Mouse (Mus musculus) embryo, embryonic 10.5 days (tissue): ENCODE results near the gene Tmem132e.

Experiments
- DNase-seq: peaks from one replicate; pipeline ENCODE4 v3.0.0-alpha.2; 2015; ENCODE audit warnings: low spot score

Tmem132e gene

DNA sequence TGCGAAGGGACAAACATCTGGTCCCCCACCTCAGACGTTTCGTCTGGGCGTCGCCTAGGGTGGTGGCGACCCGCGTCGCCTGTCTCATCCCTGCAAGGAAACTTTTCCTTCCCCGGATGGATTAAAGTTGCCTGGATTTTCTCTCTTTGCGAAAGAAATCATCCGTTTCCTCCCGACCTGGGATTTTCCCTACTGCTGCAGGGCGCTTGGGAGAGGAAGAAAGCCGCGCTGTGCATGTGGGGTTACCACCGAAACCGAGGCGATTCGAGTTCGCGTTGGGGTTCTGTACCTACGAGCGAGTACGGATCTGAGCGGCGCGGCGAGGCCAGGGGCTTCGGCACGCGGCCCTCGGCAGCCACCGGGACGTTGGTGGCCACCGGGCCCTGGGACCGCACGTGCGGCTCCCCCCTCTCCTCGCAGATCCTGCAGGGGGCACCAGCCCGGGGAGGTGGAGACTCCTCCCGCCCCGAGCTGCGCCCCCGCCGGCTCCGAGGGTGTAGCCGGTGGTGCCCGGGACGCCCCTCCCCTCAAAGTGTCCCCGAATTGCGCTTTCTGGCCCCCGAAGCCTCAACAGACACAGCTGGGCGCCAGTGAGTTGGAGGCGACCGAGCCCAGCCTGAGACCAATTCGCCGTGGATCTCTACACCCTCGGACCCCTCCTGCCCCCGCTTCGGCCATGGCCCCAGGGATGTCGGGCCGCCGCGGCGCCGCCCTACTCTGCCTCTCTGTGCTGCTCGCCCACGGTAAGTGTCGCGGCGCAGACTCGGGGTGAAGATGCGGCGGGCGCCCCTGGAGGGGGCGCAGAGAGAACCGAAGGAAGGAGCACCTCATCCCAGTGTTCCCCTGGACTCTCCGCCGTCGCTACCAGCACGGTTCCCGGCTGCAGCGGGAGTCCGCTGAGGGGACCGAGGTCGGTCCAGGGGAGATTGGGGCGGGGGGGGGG lies at the start of gene Tmem132e:
Tmem132e (plus strand) TSS at position 530 of the 943 bp plus-strand sequence.
- peak; percentile 63 for DNase-seq

DNA sequence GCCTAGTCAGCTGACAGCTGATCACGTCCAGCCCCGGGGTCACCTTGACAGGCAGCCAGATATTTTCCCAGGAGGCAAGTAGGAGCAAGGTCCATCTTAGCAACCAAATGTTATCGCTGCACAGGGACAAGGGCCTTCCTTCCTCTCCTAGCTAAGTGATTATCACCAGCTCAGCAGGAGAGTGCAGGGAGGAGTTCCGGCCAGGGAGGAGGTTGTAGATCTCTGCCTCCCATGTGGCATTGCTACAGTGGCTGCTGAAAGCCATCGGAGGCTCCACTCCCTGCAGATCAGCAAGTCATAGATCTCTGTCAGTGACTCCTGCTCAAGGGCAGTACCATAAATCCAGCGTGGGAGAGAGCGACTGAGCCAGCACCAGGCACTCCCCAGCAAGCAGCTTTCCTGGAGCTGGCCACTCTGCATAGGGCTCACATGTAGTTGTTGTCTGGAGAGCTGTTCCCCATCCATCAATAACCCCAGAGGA lies 48.7 kb upstream of the Tmem132e start:
- DNase-seq, result peak; percentile 46

DNA sequence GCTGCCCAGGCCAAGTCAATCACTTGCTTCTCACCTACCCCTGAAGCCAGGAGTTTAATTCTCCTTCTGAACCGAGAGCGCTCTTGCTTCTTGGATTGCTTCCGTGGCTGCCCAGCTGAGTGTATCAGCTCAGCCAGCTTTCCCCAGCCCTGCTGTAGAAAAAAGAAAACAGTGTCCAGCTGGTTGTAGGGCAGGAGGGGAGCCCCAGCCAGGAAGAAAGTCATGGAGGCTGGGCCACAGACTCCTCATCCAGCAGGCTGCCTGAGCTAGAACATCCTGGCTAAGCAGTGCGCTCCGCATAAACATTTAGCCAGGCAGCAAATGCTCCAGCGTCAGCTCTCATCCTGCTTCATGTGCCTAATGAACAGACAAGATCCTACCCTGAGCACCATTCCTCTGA lies 48.3 kb upstream of the Tmem132e start:
- no peak for DNase-seq

DNA sequence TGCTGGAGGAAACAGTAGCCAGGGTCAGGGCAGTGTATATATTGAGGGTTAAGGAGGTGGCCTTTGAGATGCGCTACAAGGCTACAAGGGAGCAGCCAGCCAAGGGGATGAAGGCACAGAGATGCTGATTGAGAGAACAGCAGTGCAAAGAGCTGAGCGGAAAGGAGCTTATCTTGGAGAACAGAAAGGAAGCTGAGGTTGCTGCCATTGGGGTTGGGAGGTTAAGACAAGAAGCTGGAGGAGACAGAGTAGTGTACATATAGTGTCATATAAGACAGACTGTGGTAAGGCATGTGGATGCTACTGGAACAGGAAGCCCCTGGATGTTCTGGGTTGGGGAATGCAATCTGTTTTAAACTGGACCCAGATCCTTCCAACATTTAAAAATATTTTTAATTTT lies 47.8 kb upstream of the Tmem132e start:
- peak; percentile 5 for DNase-seq

DNA sequence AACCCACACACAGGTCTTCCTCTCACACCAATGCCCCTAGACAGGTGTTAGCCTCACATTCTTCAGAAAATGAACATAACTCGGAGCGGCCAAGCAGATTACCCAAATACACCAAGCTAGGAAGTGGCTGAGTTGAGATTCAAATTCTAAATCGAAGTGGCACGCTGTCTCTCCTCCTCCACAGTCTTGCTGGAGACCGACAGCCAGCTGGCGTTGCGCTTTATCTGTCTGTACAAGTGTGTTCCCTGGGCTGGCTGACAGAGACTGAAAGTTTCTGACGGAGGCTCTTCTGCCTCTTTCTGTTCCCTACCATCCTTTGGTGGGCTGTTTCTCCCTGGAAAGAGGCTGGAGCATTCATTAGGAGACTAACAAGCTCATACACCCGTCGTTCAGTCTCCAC lies 37.7 kb upstream of the Tmem132e start:
- DNase-seq, result no peak

DNA sequence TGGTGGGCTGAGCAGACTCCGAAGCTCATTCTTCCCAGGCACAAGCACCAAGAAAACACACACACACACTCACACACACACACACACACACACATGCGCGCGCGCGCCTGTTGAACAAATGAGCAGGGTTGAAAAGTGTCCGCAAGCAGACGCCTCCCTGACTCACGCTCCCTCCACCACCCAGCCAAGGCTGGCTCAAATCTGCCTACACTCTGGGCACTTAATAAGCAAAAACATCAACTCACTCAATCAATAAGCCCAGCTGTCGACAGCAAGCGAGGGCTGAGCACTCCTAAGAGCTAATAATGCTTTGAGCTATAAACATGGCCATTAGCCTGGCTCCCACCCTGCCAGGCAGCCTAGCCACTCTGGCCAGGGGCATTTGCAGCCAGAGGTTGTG lies 18.5 kb upstream of the Tmem132e start:
- DNase-seq, result peak; percentile 13

DNA sequence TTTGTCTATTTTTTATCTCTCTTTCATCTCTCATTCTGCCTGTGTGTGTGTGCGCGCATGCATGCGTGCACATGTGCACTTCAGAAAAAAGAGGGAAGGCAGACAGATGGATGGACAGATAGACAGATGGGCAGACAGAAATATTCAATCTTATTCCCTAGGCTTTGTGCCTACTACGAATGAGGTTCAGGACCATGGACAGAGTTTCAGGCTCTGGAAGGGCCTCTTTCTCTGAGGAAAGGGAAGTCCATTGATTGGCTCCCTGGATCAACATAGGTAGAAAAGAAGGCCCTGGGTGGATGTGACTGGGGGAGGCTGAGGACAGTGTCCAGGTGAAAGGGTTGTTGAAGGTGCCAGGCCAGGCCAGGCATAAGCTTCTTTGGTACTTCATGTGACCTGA lies 17.1 kb upstream of the Tmem132e start:
- DNase-seq, result peak; percentile 79

DNA sequence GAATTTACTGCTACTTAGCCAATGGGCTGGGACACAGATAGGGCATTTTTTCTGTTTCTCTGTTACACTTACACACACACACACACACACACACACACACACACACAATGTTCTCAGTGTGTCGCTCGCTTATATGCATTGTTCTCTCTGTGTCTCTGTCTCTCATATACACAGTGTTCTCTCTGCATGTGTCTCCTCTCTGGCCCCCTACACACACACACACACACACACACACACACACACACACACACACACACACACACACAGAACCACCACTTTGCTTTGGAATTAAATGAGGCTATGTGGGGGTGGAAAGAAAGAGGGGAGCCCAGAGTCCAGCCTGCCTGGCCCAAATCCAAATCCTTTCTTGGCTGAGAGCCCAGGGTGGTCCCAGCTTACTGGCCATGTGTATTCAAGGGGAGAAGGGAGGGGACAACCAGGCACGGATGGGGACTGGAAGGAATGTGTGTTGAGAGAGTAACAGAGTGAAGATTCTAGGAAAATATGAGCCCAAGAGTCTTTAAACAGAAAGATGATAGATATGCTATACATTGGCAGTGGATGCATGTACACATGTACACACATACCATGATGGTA lies 8.0 kb upstream of the Tmem132e start:
- no peak for DNase-seq

DNA sequence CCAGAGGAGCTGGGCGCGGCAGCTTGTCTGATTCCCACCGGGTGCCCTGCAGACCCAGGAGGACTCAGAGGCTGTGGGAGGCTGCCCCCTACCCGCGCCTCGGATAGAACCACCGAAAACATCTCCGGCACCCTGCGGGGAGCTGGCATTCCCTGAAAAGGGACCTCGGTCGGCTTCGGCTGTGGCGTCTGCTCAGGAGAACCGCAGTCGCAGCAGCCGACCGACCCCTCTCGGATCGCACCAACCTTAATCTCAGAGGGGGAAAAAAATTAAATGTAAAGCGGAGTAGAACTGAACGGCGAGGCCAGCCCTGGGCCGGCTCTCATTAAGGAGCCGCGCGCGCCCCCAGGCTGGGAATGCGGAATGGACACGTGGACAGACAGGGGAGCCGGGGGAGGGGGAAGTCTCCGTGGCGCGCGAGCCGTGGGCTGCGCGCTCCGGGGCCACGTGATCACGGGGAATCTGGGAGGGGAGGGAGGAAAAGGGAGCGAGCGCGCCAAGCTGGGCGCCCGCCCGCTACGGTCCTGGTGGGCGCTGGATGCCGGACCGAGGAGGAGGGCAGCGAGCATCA lies 1.6 kb upstream of the Tmem132e start:
- peak; percentile 82 for DNase-seq

DNA sequence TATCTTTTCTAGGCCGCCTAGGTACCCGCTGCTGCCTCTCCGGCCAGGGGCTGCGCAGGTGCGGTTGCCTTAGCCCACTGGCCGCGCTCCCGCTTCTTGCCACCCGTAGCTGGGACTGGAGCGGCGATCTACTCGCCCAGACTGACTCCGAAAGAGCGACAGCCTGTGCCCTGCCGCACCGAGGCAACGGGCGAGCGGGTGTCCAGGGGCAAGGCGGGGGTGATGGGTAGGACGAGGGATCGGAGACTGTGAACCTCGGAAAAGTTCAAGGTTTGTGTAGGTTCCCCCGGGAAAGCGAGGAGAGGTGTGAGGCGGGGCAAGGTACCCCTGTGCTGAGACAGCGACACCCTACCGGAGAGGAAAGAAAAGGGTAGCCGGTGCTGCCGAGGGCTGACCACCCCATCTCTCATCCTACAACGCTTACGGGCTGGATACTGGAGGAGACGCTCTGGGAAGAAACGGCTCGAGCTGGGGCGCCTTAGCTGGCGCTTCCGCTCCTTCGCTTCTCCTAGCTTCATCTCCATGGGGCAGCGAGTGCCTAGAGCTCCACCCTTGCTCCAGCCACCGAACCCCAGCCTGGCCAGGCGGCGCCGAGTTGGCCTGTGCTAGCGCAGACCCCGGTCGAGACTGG lies 874 bp upstream of the Tmem132e start:
- DNase-seq, result peak; percentile 61

DNA sequence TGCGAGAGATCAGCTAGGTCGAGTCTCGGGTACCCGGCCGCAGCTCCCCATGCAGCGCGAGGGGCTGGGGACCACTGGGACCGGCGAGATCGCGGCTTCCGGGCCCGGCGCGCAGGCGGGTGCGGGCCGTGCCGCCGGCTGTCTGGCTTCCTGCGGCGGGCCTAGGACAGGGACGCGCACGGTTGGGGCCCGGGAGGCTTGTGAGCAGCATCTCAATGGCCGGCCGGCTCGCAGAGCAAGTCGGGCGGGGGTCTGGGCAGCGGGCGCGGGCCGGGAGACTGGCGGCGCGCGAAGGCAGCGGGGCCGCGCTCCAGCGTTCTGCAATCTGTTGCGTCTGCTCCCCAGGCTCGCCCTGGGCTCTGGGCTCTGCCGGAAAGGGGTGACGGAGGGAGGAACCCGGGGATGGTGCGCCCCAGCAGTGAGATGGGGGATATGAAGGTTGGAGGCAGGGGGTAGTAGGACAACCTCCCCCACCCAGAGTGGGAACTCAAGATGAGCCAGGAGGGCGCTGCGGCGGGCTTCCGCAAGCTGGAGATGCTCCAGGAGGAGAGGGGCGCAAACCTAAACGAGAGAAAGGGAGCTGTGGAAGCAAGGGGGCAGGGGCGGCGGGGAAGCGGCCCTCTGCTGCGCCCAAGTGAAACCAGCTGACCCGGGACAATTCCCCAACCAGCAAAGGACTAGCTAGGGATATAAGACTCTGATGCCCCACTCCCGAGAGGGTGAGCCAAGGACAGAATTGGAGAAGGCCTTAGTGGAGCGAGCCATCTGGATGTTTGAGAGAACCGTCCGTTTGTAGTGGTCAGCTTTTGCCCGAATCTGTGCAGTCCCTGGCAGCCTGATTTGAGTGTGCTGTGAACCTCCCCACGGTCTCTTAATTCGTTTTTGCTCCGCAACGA lies 944 bp downstream of the Tmem132e start:
- peak; percentile 73 for DNase-seq

DNA sequence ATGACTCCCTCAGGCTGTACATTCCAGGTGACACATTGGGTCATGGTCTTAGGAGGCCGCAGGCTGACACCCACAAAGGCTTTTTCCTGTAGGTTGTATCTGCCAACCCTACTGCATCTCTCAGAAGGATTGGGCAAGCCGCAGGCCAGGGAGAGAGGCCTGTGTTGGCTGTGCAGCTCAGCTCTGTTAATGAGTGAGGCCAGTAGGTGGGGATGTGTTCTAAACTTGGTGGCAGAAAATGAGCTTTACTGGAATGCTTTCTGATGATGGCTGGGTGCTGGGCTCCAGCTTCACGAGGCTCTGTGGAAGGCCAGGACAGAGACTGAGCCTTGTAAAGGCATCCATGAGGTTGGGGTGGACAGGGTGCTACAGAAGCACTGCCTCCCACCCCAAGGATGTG lies 3.6 kb downstream of the Tmem132e start:
- peak; percentile 30 for DNase-seq

DNA sequence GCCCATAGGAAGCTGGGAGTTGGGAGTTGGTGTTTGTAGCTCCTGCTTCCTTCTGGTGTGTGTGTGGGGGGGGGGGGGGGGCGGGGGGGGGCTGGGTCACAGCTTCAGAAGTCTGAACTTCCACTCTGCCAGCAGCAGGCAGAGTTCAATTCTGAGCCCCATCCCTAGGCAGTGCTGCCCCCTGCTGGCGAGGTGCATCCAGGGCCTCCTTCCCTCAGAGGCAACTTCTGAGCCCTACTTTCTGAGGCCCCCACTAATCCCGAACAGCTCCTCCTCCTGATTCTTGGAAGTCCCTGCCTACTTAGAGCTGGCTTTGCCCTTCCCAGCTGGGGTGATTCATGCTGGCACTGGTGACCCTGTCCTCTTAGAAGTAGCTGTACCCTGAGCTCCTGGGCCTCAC lies 10.9 kb downstream of the Tmem132e start:
- peak; percentile 45 for DNase-seq

DNA sequence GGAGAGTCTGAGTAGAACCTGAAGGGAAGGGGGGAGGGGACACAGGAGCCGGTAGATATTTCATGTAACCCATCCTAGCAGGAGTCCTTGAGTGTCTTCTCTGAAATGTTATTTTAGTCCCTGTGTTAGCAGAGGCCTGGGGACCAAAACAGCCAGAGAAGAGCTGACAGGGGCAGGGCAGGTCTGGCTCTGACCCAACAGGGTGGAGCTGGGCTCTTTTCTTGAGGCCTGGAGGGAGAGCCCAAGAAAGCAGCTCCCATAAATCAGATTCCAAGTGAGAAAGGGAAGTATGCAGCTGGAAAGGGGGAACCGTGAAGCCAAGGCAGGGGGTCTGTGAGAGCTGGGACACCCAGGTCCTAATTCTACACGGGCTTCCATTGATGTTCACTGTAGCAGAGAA lies 16.9 kb downstream of the Tmem132e start:
- no peak for DNase-seq

DNA sequence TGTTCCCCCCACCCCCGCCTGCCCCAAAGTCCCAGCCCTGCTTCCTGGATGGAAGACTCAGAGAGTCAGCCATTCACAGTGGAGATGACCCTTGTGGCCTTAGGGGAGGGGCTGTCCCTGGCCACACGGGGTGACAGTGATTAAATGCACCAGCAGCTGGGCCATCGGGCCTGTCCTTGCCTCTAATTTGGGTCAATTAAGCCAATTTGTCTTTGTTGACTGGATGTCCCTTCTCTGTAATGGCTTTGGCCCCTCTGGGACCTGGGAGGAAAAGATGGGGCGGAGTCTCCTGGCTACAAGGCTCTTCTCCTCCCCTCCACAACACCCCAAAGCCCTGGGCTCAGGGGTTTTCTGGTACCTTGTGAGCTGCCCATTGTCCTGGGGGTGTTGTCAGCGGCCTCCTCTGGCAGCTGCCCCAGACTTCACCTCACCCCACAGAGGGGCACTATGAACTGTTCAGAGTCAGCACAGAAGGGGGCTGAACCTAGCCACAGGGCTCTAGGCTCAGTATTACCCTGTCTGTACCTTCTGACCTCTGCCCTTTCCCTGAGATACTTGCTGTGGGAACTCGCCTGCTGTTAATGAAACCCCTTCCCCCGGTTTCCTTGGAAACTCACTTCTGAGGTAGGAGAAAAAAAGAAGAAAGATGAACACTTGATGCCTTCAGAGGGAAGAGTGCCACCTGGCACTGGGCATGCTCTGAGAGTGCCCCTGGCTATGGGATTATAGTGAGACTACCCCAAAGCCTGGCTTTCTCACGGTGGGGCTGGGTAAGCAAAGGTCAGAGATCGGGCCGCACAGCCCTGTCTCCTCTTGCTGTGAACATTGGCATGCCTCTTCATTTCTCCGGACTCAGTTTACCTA lies 17.9 kb downstream of the Tmem132e start:
- DNase-seq, result peak; percentile 88

DNA sequence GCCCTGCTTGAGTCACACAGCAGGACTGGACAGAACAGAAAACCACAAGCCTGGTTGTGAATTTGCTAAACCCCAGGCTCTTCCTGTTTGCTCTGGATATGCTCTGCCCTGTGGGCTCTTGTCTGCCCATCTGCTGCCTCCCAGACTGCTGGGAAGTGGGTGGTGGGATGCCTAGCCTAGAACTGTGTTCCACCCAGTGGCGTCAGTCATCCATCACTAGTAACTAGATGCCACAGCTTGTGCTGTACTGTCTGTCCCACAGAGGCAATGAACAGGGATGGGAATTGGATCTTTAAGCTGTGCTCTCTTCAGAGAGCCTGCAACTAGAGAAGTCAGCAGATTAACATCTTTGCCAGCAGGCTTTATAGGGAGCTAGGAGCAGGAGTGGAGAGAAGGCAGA lies 23.8 kb downstream of the Tmem132e start:
- no peak for DNase-seq

DNA sequence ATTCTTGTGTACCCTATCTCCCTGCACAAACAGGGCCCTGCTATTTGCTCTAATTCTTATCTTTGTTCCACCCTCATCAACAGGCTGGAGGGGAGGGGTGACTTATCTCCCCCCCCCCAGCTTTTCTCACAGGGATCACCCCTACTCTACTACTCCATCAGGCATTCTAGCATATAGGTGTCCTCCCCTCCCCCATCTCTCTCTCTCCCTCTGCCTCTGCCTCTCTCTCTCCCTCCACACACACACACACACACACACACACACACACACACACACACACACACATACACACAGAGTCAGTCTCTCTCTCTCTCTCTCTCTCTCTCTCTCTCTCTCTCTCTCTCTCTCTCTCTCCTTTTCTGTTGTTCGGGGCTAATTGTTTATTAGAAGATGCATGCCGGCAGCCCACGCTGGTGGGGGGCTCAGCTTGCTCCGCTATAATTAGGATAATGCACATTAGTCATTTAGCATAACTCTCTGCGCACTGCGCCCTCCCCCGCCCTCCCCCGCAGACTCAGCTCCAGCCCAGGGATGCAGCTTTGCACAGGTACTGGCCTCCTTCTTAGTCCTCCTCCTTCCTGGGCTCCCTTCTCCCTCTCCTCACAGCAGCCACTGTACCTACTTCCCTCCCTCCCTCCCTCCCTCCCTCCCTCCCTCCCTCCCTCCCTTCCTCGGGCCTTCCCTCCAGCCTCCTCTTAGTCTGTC lies 29.8 kb downstream of the Tmem132e start:
- DNase-seq, result no peak

DNA sequence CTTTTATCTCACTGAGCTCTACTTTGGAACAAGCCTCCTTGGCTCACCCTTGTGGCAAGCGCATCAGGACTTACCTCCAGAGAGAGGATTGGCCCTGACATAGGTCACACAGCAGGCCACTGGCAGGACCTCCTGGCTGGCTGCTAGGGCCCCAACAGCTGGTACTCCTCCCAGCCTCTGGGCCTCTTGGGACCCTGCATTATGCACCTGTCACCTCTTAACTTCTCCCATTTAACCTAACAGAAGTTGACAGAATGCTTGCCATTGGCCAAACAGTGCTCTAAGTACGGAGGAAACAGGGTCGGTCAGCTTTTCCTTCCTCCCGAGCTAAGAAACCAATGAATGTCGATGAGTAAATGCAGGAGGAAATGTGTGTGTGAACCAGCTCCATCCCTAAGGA lies 33.2 kb downstream of the Tmem132e start:
- DNase-seq, result peak; percentile 20

DNA sequence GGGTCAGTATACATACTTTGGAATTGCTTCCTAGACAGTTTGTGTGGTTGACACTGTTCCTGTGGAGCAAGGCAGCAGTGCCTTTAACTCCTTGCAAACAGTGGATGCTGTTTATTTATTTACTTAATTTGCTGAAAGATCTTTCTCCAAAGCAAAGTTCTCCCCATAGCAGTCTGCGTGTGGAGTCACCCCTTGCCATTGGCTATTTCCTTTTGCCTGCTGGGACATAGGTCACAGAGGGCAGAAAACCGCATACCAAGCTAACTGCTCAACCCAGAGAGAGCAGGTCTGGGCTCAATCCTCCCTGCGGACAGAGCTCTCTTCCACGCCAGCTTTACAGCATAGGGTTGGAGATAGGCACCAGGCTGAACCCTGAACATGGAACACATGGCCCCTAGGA lies 34.8 kb downstream of the Tmem132e start:
- DNase-seq, result peak; percentile 62

DNA sequence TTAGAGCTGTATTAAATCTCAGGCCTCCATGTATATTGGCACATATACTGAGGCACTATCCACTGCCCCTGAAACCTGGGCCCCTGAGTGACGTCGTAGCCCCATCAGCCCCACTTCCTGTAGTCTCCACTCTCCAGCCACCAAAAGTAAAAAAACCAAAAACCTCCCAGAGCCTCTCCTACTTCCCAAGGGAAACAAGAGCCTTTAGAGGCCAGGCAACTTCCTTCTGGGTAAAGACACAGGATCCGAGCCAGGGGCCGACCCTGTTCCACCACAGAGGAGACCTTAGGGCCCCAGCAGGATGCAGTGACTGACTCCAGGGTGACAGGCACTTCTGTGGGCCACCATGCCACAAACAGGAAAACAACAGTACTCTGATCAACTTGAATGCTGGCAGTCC lies 40.1 kb downstream of the Tmem132e start:
- no peak for DNase-seq
